Mouse (Mus musculus): ENCODE measurements at regions not wholly inside any gene's neighbourhood (a gene's known extent, or its start where the extent isn't known, plus 50 kb on each side); places are given as distances from the start of the nearest gene placed in this dataset.

DNA sequence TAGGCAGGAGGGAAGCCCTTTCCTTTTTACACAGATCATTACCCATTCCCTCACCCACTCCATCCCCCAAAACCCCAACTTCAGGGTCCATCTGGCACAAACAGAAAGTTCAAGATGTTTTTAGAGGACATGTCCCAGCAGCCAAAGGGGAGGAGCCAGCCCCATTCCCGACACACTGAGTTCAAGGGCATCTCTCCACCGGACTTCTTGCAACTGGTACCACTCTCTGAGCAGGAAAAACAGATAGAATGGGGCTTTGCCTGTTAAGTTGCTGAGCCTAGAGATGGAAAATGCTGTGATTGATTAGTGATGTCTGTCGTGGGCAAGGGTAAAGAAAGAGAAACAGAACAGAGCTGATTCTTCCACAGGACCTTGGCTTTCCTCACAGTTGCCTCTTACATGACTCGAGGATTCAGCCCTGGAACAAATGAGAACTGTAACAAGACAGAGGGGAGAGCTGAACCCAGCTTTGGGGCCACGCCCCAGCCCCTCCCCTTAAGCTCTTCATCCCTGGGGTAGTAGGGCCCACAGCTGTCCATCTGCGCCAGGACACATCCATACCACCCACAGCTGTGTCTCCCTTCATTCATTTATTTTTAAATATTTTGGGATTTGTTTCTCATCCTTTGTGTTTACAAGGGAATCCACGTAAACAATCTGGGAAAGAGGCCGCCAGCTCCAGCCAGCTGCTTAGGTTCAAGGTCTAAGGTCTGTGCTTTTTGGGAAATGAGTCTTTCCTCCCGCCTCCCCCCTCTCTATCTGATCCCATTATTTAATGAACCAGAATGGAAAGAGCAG is 58.7 kb upstream of the Col13a1 start:
- TF ChIP-seq CTCF (IDR thresholded peaks at IDR 0.05; ENCODE audit: low read depth, low read length) (no peak), POLR2A (IDR thresholded peaks at IDR 0.05; ENCODE audit: insufficient read depth, low read length) (no peak)

Data from ES-Bruce4 (cell line).